Mouse (Mus musculus) hindbrain, embryonic 15.5 days (tissue): ENCODE measurements around the gene Fam24a. TPM values are rescaled to one million over a fixed set of nuclear protein-coding genes. Genes with fewer than 3 reads are reported as not detected.

ENCODE experiments used
- ATAC-seq: fragments of 200-750 bp; cut with Nextera tagmentation; 2 replicates; pipeline ENCODE4 v1.8.0; 2017; ENCODE audit warnings: low read depth, moderate number of reproducible peaks, moderate TSS enrichment; ENCODE audit not compliant: low FRiP score
- H3K27ac ChIP-seq: fragments of 300-500 bp; sonication (generic); replicated peaks from 2 replicates; pipeline ENCODE4 v1.5.1; 2015; ENCODE audit warnings: mild to moderate bottlenecking, inconsistent platforms
- H3K27me3 ChIP-seq: fragments of 300-500 bp; sonication (generic); 2 replicates; pipeline ENCODE4 v1.6.1; 2015; ENCODE audit warnings: control low read depth, inconsistent platforms
- H3K36me3 ChIP-seq: fragments of 300-500 bp; sonication (generic); 2 replicates; pipeline ENCODE4 v1.6.1; 2015; ENCODE audit warnings: control low read depth, inconsistent platforms
- H3K4me1 ChIP-seq: fragments of 300-500 bp; sonication (generic); replicated peaks from 2 replicates; pipeline ENCODE4 v1.6.1; 2015; ENCODE audit warnings: control low read depth, inconsistent platforms
- H3K4me2 ChIP-seq: fragments of 300-500 bp; sonication (generic); 2 replicates; pipeline ENCODE4 v1.6.1; 2015; ENCODE audit warnings: moderate library complexity, mild to moderate bottlenecking, inconsistent platforms
- H3K4me3 ChIP-seq: fragments of 300-500 bp; sonication (generic); 2 replicates; pipeline ENCODE4 v1.5.1; 2015; ENCODE audit warnings: mild to moderate bottlenecking, inconsistent platforms
- H3K9ac ChIP-seq: fragments of 300-500 bp; sonication (generic); 2 replicates; pipeline ENCODE4 v1.6.1; 2015; ENCODE audit warnings: inconsistent platforms
- H3K9me3 ChIP-seq: fragments of 300-500 bp; sonication (generic); 2 replicates; pipeline ENCODE4 v1.6.1; 2016; ENCODE audit warnings: control low read depth, inconsistent platforms
- WGBS: fragments of 180-500 bp; shearing (Covaris S2); methylation state at CpG from one replicate; pipeline ENCODE4 v1.1.7; 2015; 5-methylcytosine and 5-hydroxymethylcytosine counted together
- polyA plus RNA-seq: library from polyadenylated mRNA; unstranded; fragments of >200 nt; fragmentation: Nextera tagmentation; extraction: Ambion mirVana; gene quantifications from 2 replicates; pipeline ENCODE4 v1.2.1, GENCODE M21; 2015

Gene Fam24a
- not detected in 2 replicates for polyA plus RNA-seq

DNA sequence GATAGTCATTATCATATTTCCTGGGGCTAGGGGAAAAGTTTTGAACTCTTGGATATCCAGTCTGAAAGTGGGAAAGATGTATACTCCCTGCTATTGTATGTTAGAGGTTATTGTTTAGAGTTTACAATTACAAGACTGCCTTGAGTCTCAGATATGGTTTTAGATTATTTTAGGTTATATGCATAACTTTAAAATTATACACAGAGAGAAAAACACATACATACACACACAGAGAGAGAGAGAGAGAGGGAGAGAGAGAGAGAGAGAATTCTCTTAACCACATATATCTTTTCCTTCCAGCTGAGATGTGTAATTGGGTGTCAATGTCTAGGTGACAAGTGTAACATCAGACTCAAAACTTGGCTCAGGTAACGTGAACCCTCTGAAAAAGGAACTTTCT lies at the start of gene Fam24a:
TSS of gene Fam24a (plus strand) at position 301 of the 400 bp plus-strand sequence.
- Histone ChIP-seq H3K9ac (no peak within 1 kb of the TSS), H3K27ac (no peak within 1 kb of the TSS), H3K4me3 (no peak within 1 kb of the TSS), H3K4me1 (no peaks in the 10 kb centered on the region), H3K27me3 (no peaks in the 10 kb centered on the region), H3K4me2 (no peak within 1 kb of the TSS), H3K9me3 (no peaks in the 10 kb centered on the region), H3K36me3 (no peaks in the 10 kb centered on the region)
- 57% methylated on average over 1 of the region's 1 CpGs for WGBS
- no peak for ATAC-seq

DNA sequence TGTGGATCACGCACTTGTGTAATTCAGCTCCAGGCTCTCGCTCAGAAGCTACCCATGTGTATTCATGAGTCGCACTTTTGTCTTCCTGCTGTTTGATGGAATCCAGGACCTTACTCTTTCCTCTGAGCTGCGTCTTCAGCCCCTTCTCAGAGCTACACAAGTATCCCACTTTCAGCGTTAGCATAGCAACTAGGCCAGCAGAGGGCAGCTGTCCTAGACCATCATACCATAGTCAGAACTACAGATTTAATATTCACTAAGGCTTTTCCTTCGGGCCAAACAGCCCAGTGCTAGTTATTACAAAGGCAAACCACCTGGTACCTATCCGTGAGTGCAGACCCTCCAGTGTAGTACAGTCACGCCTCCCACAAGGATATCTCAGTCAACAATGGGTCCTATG lies 36.5 kb upstream of the Fam24a start:
- Histone ChIP-seq H3K36me3 (no peaks in the 10 kb centered on the region), H3K4me1 (no peaks in the 10 kb centered on the region), H3K27me3 (no peaks in the 10 kb centered on the region), H3K4me2 (no peak overlapping the region), H3K27ac (no peak overlapping the region), H3K9me3 (no peaks in the 10 kb centered on the region), H3K9ac (no peak overlapping the region), H3K4me3 (no peak overlapping the region)
- 79% methylated on average over 8 of the region's 8 CpGs for WGBS
- no peak for ATAC-seq

- H3K27me3 ChIP-seq: no peaks in the 10 kb centered on the region
- WGBS: 82% methylated on average over 8 of the region's 8 CpGs
- H3K27ac ChIP-seq: no peak overlapping the region
- H3K4me2 ChIP-seq: no peak overlapping the region
- H3K4me1 ChIP-seq: no peaks in the 10 kb centered on the region
- H3K9me3 ChIP-seq: no peaks in the 10 kb centered on the region
- H3K4me3 ChIP-seq: no peak overlapping the region
- no peak for ATAC-seq
- H3K36me3 ChIP-seq: no peaks in the 10 kb centered on the region
- H3K9ac ChIP-seq: no peak overlapping the region
Measured at GRCm38 (mm10) chr7:131303340-131303739, 30.3 kb upstream of the Fam24a start.

DNA sequence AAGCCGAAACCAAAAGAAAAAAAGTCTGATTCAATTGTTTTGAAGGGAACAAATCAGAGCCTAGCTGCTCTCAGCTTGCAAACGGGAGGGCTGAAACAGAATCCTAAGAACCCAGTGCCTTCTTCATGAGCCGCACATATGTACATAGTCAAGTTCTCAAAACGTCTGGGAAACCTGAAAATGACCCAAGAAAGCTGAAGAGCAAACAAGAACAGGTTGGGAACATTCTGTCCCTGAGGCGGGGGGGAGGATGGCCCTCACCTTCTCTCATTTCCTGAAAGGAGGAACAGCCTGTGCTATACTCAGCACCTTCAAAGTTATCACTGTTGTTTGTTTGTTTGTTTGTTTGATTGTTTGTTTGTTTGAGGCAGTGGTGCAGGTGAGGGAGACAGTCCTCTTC lies 26.9 kb upstream of the Fam24a start:
- Histone ChIP-seq H3K9me3 (no peaks in the 10 kb centered on the region), H3K27me3 (no peaks in the 10 kb centered on the region), H3K27ac (no peak overlapping the region), H3K4me1 (no peaks in the 10 kb centered on the region), H3K4me2 (no peak overlapping the region), H3K4me3 (no peak overlapping the region), H3K36me3 (no peaks in the 10 kb centered on the region), H3K9ac (no peak overlapping the region)
- WGBS: 85% methylated on average over 5 of the region's 5 CpGs
- no peak for ATAC-seq

- H3K4me1 ChIP-seq: no peaks in the 10 kb centered on the region
- no peak overlapping the region for H3K4me2 ChIP-seq
- no peak overlapping the region for H3K9ac ChIP-seq
- H3K27me3 ChIP-seq: no peaks in the 10 kb centered on the region
- 86% methylated on average over 7 of the region's 7 CpGs for WGBS
- ATAC-seq: no peak
- no peak overlapping the region for H3K27ac ChIP-seq
- no peak overlapping the region for H3K4me3 ChIP-seq
- H3K9me3 ChIP-seq: no peaks in the 10 kb centered on the region
- no peaks in the 10 kb centered on the region for H3K36me3 ChIP-seq
Measured at GRCm38 (mm10) chr7:131314493-131314892, 19.2 kb upstream of the Fam24a start.

DNA sequence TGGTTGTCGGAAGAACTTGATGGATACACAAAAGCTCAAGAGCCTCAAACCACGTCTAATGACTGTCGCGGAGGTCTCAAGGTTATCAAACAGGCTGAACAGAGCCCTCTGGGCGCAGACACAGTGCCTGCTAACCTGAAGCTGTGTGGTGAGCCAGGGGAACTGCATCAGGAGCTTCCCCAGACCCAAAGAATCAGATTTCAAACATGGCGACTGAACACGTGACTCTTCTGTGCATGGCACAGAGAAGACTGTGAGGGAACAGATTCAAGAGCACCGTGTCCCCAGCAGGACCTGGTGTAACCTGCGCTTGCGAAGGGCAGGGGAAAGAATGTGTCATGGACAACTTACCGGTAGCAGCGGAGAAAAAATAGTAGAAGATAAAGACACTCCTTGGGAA lies 16.1 kb upstream of the Fam24a start:
- Histone ChIP-seq H3K4me3 (no peak overlapping the region), H3K9ac (no peak overlapping the region), H3K27ac (no peak overlapping the region), H3K4me1 (no peaks in the 10 kb centered on the region), H3K4me2 (no peak overlapping the region), H3K36me3 (no peaks in the 10 kb centered on the region), H3K27me3 (no peaks in the 10 kb centered on the region), H3K9me3 (no peaks in the 10 kb centered on the region)
- ATAC-seq: no peak
- WGBS: 79% methylated on average over 12 of the region's 12 CpGs

DNA sequence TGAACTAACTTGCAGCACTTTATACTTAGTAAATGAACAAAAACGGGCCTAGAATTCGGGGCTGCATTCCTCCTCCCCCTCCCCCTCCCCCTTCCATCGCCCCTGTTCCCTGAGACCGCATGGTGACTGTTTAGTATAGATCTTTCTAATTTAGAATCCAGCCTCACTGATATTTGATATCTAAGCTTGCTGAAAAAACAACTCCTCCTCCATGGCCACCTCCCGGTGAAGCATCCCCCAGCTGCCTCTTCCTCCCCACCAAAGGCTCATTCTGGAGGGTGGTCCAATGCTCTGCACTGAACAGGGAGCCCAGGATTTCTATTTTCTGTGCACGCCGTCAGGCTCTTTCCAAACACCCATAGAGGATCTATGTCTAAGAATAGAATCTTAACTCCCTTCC lies 15.3 kb upstream of the Fam24a start:
- Histone ChIP-seq H3K27me3 (no peaks in the 10 kb centered on the region), H3K36me3 (no peaks in the 10 kb centered on the region), H3K9me3 (no peaks in the 10 kb centered on the region), H3K4me2 (no peak overlapping the region), H3K4me1 (no peaks in the 10 kb centered on the region), H3K4me3 (no peak overlapping the region), H3K9ac (no peak overlapping the region), H3K27ac (no peak overlapping the region)
- WGBS: 89% methylated on average over 5 of the region's 7 CpGs
- no peak for ATAC-seq

GRCm38 (mm10) chr7:131322192-131322591 lies 11.5 kb upstream of the Fam24a start, which contains the start of gene Cuzd1:
Gene Cuzd1 (minus strand): TSS chr7:131322292.
- WGBS: 84% methylated on average over 2 of the region's 2 CpGs
- Histone ChIP-seq H3K4me2 (no peak within 1 kb of the TSS), H3K9ac (no peak within 1 kb of the TSS), H3K27ac (no peak within 1 kb of the TSS), H3K9me3 (no peaks in the 10 kb centered on the region), H3K4me1 (no peaks in the 10 kb centered on the region), H3K27me3 (no peaks in the 10 kb centered on the region), H3K36me3 (no peaks in the 10 kb centered on the region), H3K4me3 (no peak within 1 kb of the TSS)
- no peak for ATAC-seq

DNA sequence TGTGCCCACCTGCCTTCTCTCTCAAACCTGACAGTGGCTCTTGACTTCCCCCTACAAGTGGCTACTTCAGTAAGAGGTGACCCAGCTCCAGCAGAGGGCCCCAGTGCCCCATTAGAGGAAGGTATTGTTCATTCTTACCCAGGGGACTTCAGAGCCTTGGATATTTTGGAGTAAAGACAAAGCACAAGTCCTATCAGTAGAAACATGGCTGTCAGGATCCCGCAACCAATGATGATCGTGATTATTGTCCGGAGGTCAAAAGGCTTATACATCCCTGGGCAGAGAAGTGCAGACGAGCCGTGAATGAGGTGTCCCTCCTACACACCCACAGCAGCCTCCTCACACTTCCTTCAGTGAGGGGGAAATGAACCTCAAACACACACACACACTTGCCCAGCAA lies 6.6 kb upstream of the Fam24a start:
- H3K27ac ChIP-seq: no peak overlapping the region
- no peak for ATAC-seq
- WGBS: 96% methylated on average over 5 of the region's 5 CpGs
- no peaks in the 10 kb centered on the region for H3K4me1 ChIP-seq
- H3K9ac ChIP-seq: no peak overlapping the region
- no peaks in the 10 kb centered on the region for H3K27me3 ChIP-seq
- no peaks in the 10 kb centered on the region for H3K36me3 ChIP-seq
- no peaks in the 10 kb centered on the region for H3K9me3 ChIP-seq
- H3K4me2 ChIP-seq: no peak overlapping the region
- no peak overlapping the region for H3K4me3 ChIP-seq

DNA sequence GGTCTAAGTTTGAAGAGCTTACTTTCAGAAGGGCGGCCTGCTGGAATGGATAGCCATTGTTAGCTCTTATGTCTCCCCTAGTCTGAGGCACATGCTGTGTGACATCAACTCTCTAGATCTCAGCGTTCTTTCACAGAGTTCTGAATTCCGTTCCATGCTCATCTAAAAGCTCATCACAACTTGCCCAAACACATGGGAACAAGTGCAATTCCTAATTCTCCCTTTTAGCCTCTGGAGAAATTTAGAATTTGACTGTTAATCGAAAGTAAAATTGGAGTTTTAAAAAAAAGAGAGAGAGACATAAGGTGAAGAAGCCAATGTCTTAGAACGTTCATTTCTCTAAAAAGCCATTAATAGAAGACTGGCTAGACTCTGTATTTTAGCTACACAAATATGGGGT lies 4.2 kb upstream of the Fam24a start, which contains the start of gene Fam24b:
TSS of gene Fam24b (minus strand) at position 101 of the 400 bp plus-strand sequence.
- 94% methylated on average over 5 of the region's 5 CpGs for whole genome bisulfite sequencing
- H3K4me1 ChIP-seq: no peaks in the 10 kb centered on the region
- H3K27me3 ChIP-seq: no peaks in the 10 kb centered on the region
- H3K9ac ChIP-seq: no peak within 1 kb of the TSS
- no peak for ATAC-seq
- no peaks in the 10 kb centered on the region for H3K9me3 ChIP-seq
- H3K4me3 ChIP-seq: no peak within 1 kb of the TSS
- H3K27ac ChIP-seq: no peak within 1 kb of the TSS
- H3K4me2 ChIP-seq: no peak within 1 kb of the TSS
- H3K36me3 ChIP-seq: no peaks in the 10 kb centered on the region

- H3K9me3 ChIP-seq: no peaks in the 10 kb centered on the region
- H3K4me2 ChIP-seq: no peak overlapping the region
- no peak for ATAC-seq
- H3K27me3 ChIP-seq: no peaks in the 10 kb centered on the region
- H3K27ac ChIP-seq: no peak overlapping the region
- no peaks in the 10 kb centered on the region for H3K4me1 ChIP-seq
- 85% methylated on average over 2 of the region's 2 CpGs for WGBS
- H3K4me3 ChIP-seq: no peak overlapping the region
- H3K9ac ChIP-seq: no peak overlapping the region
- no peaks in the 10 kb centered on the region for H3K36me3 ChIP-seq
Measured at GRCm38 (mm10) chr7:131331688-131332087, 2.0 kb upstream of the Fam24a start.

DNA sequence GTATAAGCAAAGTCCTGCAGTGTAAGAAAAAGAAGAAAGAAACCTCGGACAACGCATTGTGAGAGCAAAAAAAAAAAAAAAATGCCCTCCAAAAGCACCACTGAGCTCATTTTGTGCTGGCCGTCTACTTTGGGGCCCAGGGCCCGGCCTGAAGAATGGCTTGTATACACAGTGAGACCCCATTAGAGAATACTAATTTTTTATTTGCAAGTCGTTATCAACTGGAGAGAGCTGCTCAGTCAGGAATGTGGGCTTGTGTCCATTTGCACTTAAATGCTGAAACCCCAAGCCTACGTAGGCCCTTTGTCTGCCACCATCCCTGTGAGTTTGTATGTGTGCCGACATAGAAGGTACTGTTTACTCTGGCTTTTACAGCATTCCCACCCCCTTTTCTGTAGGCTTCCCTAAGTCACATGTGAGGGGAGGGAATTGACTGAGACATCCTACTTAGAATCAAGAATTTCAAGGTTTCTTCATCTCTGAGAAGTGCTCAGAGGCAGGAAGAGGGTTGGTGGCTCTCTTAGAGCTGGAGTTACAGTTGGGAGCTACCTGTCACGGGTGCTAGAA lies 3.9 kb downstream of the Fam24a start:
- no peaks in the 10 kb centered on the region for H3K4me1 ChIP-seq
- WGBS: 38% methylated on average over 8 of the region's 8 CpGs
- H3K27ac ChIP-seq: no peak overlapping the region
- ATAC-seq: no peak
- H3K9ac ChIP-seq: no peak overlapping the region
- H3K9me3 ChIP-seq: no peaks in the 10 kb centered on the region
- H3K27me3 ChIP-seq: no peaks in the 10 kb centered on the region
- H3K4me2 ChIP-seq: no peak overlapping the region
- H3K36me3 ChIP-seq: peaks cover 19% of the 10 kb centered on the region
- H3K4me3 ChIP-seq: no peak overlapping the region

DNA sequence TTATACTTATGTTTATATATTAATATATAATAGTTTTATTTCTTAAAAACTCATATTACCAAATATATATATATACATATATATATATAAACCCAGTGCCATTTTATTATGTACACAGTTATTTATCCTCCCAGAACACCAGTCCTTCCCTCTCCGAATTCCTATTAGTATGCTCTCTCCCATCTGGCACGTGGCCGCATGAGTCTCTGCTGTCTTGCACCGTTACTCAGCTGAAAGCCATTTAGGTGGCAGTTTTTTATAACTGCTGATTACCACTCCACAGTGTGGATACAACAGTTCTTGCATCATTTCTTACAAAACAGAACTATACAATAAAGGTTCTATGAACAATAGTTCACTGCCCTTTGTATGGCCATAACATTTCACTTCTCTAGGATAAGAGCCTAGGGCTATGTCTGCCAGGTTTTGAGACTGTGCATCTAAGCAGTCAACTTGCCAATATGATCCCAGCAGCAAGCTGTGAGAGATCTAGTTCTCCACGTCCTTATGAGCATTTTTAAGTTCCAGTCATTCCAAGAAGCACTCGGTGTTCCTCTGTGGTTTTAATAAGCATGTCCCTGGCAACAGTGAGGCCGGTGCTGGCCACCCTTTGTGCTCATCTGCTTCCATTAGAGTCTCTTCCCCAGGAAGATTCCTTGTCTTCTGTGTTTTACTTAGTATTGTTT lies 12.3 kb downstream of the Fam24a start:
- H3K36me3 ChIP-seq: peaks cover 44% of the 10 kb centered on the region
- WGBS: 54% methylated on average over 7 of the region's 7 CpGs
- ATAC-seq: no peak

More for the DNA sequence above, 12.3 kb downstream of the Fam24a start:
- Histone ChIP-seq H3K9ac (no peak overlapping the region), H3K4me2 (no peak overlapping the region), H3K9me3 (no peaks in the 10 kb centered on the region), H3K4me1 (no peaks in the 10 kb centered on the region), H3K4me3 (no peak overlapping the region), H3K27ac (no peak overlapping the region), H3K27me3 (no peaks in the 10 kb centered on the region)
